Mouse (Mus musculus) forebrain, postnatal 0 days (tissue): ENCODE measurements around the gene Rps6ka5. TPM values are rescaled to one million over a fixed set of nuclear protein-coding genes. Genes with fewer than 3 reads are reported as not detected.

Experiments
- ATAC-seq: fragments of 200-750 bp; cut with Nextera tagmentation; 2 replicates; pipeline ENCODE4 v1.8.0; 2017; ENCODE audit warnings: mild to moderate bottlenecking, moderate library complexity
- DNase-seq: peaks from one replicate; pipeline ENCODE4 v3.0.0-alpha.2; 2015
- H3K27ac ChIP-seq: fragments of 300-500 bp; sonication (generic); 2 replicates; pipeline ENCODE4 v1.5.1; 2014; ENCODE audit warnings: low read depth, mild to moderate bottlenecking, antibody characterized with exemption, low read length, moderate library complexity, mixed read lengths
- H3K27me3 ChIP-seq: fragments of 300-500 bp; sonication (generic); 2 replicates; pipeline ENCODE4 v1.6.1; 2014; ENCODE audit warnings: mild to moderate bottlenecking, low read length, mixed read lengths; ENCODE audit not compliant: insufficient read depth
- H3K36me3 ChIP-seq: fragments of 300-500 bp; sonication (generic); 2 replicates; pipeline ENCODE4 v1.6.1; 2014; ENCODE audit warnings: mild to moderate bottlenecking, moderate library complexity; ENCODE audit not compliant: insufficient read depth
- H3K4me1 ChIP-seq: fragments of 300-500 bp; sonication (generic); 2 replicates; pipeline ENCODE4 v1.6.1; 2014; ENCODE audit warnings: antibody characterized with exemption; ENCODE audit not compliant: insufficient read depth
- H3K4me2 ChIP-seq: fragments of 300-500 bp; sonication (generic); 2 replicates; pipeline ENCODE4 v1.6.1; 2014; ENCODE audit warnings: low read depth, mild to moderate bottlenecking, moderate library complexity
- H3K4me3 ChIP-seq: fragments of 300-500 bp; sonication (generic); 2 replicates; pipeline ENCODE4 v1.5.1; 2014; ENCODE audit warnings: low read depth, low read length, mixed read lengths
- H3K9ac ChIP-seq: fragments of 300-500 bp; sonication (generic); 2 replicates; pipeline ENCODE4 v1.6.1; 2014; ENCODE audit warnings: mild to moderate bottlenecking
- H3K9me3 ChIP-seq: fragments of 300-500 bp; sonication (generic); 2 replicates; pipeline ENCODE4 v1.6.1; 2016; ENCODE audit warnings: low read length
- CTCF ChIP-seq: sonication (generic); IDR thresholded peaks from 2 replicates; pipeline ENCODE4 v1.5.1; 2016; ENCODE audit warnings: antibody characterized with exemption, control low read depth, low read depth
- WGBS: fragments of 180-500 bp; shearing (Covaris S2); extraction: QIAGEN DNeasy Blood & Tissue Kit; methylation state at CpG from one replicate; pipeline ENCODE4 v1.1.7; 2014; 5-methylcytosine and 5-hydroxymethylcytosine counted together
- polyA plus RNA-seq: library from polyadenylated mRNA; unstranded; fragments of >200 nt; fragmentation: Nextera tagmentation; extraction: Ambion mirVana; gene quantifications from 2 replicates; pipeline ENCODE4 v1.2.1, GENCODE M21; 2015
- total RNA-seq: library from RNA; depleted of rRNA; stranded (reverse); fragments of >200 nt; gene quantifications from 2 replicates; pipeline ENCODE4 v1.2.3, GENCODE M21; 2014

The Rps6ka5 gene
- total and polyA plus RNA-seq, 2 experiments from 2014 or later = 8.7 to 29.5 TPM

GRCm38 (mm10) chr12:100636299-100636633 lies 90.5 kb downstream of the Rps6ka5 start:
- Histone ChIP-seq H3K27ac (no peak overlapping the region), H3K27me3 (no peaks in the 10 kb centered on the region), H3K9ac (no peak overlapping the region), H3K4me2 (no peak overlapping the region), H3K4me1 (no peaks in the 10 kb centered on the region), H3K9me3 (no peaks in the 10 kb centered on the region), H3K36me3 (no peaks in the 10 kb centered on the region), H3K4me3 (no peak overlapping the region)
- 72% methylated on average over 2 of the region's 2 CpGs for WGBS
- DNase-seq (no peak), ATAC-seq (no peak)
- TF ChIP-seq CTCF = no peak

DNA sequence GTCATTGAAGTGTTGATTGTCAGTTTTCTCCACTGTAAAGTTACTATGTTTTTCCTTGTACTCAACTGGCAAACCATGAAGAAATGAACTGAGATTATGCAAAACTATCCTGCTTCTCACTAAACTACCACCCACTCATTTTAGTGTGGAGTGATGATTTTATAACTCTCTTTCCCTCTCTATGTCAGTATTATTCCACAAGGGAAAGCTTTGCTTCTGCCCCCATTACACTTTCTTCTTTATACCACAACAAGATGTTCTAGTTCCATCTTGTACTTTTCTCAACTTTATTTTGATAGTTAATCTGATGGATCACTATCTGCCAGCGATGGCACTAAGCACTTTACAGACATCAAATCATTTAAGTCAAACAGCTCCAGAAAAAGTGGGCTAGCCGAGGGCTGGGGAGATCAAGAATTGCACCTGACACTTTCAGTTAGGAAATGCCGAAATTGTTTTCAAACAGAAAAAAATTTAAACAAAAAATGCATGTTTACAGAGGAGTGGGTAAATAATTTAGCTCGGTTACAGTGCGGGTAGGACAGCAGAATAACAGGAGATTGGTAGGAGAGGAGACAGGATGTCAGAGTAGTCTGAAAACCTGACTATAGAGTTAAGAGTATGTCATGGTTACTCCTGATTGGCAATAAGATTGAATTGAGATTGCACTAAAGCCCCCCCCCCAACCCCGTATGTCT lies 91.0 kb downstream of the Rps6ka5 start:
- H3K4me2 ChIP-seq = no peak overlapping the region
- no peak overlapping the region for H3K4me3 ChIP-seq
- DNase-seq (no peak), ATAC-seq (no peak)
- H3K27me3 ChIP-seq = no peaks in the 10 kb centered on the region
- H3K9ac ChIP-seq = no peak overlapping the region
- no peaks in the 10 kb centered on the region for H3K36me3 ChIP-seq
- WGBS = 91% methylated on average over 6 of the region's 6 CpGs
- H3K9me3 ChIP-seq = no peaks in the 10 kb centered on the region
- TF ChIP-seq CTCF = no peak
- H3K27ac ChIP-seq = no peak overlapping the region
- H3K4me1 ChIP-seq = no peaks in the 10 kb centered on the region

- TF ChIP-seq CTCF = no peak
- WGBS = 86% methylated on average over 3 of the region's 3 CpGs
- H3K9me3 ChIP-seq = no peaks in the 10 kb centered on the region
- H3K27me3 ChIP-seq = no peaks in the 10 kb centered on the region
- DNase-seq (no peak), ATAC-seq (no peak)
- H3K9ac ChIP-seq = no peak overlapping the region
- H3K4me3 ChIP-seq = no peak overlapping the region
- no peak overlapping the region for H3K27ac ChIP-seq
- no peaks in the 10 kb centered on the region for H3K36me3 ChIP-seq
- no peak overlapping the region for H3K4me2 ChIP-seq
- H3K4me1 ChIP-seq = no peaks in the 10 kb centered on the region
Measured at GRCm38 (mm10) chr12:100633231-100633630, 93.6 kb downstream of the Rps6ka5 start.

- no peaks in the 10 kb centered on the region for H3K27me3 ChIP-seq
- H3K4me1 ChIP-seq = 0 out of 2 replicates have a peak, but pooled peaks cover 3% of the 10 kb centered on the region
- no peak for TF ChIP-seq CTCF
- H3K36me3 ChIP-seq = no peaks in the 10 kb centered on the region
- no peak for ATAC-seq
- H3K27ac ChIP-seq = no peak overlapping the region
- no peak overlapping the region for H3K4me2 ChIP-seq
- H3K9me3 ChIP-seq = no peaks in the 10 kb centered on the region
- 77% methylated on average over 7 of the region's 7 CpGs for WGBS
- no peak overlapping the region for H3K9ac ChIP-seq
- H3K4me3 ChIP-seq = no peak overlapping the region
- no peak for DNase-seq
Measured at GRCm38 (mm10) chr12:100631286-100631685, 95.5 kb downstream of the Rps6ka5 start.

- Histone ChIP-seq H3K27me3 (no peaks in the 10 kb centered on the region), H3K36me3 (no peaks in the 10 kb centered on the region), H3K27ac (no peak overlapping the region), H3K4me2 (no peak overlapping the region), H3K9ac (no peak overlapping the region), H3K4me3 (no peak overlapping the region), H3K9me3 (no peaks in the 10 kb centered on the region), H3K4me1 (0 out of 2 replicates have a peak, but pooled peaks cover 4% of the 10 kb centered on the region)
- 92% methylated on average over 6 of the region's 6 CpGs for WGBS
- TF ChIP-seq CTCF = no peak
- no peak for ATAC-seq
- DNase-seq = no peak
Measured at GRCm38 (mm10) chr12:100629126-100629920, 97.5 kb downstream of the Rps6ka5 start.

DNA sequence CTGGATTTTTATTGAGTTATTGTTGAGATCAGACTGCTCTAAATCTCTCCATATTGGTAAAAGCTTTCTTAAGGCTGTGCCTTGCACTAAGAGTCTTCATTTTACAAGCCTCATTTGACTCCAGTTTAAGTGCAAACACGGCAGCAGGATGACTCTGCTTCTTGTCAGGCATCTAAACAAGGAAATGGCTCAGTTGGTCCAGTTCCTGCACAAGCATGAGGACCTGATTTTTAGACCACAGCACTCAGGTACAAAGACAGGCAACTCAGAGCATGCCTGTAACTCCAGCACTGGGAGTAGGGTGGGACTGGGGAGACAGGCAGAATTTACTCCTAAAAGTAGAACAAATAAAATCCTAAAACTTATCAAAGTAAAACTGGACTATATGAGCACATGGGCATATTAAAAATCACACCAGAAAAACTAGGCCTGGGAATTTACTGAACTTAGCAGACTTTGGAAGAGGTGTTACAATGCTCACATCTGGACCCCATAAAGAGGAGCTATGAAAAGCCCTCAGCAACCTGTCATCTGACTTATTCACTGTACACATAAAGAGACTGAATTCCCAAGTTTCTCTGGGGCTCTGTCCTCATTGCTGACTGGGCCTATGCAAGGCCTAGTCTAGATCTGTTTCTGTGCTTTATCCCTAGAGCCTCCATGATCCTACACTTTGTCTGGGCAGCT lies 99.6 kb downstream of the Rps6ka5 start:
- Histone ChIP-seq H3K9ac (no peak overlapping the region), H3K27ac (no peak overlapping the region), H3K27me3 (no peaks in the 10 kb centered on the region), H3K4me2 (no peak overlapping the region), H3K4me1 (0 out of 2 replicates have a peak, but pooled peaks cover 4% of the 10 kb centered on the region), H3K9me3 (no peaks in the 10 kb centered on the region), H3K36me3 (no peaks in the 10 kb centered on the region), H3K4me3 (no peak overlapping the region)
- 76% methylated on average over 1 of the region's 1 CpGs for WGBS
- ATAC-seq = no peak
- TF ChIP-seq CTCF = no peak
- no peak for DNase-seq
